Comparison of ENCODE assay signal across 7 mouse cellular contexts in genomic region chr6:99265945-99266656, GRCm38 (mm10).
DNase-seq lines count a peak whose midpoint lies in the region; ATAC-seq and TF ChIP-seq lines count a peak whose summit lies in the region.

No protein-coding gene starts in this region.

- H3K27me3 ChIP-seq in heart, embryonic 15.5 days = no peaks in the 10 kb centered on the region
- no peaks in the 10 kb centered on the region for H3K27me3 ChIP-seq in kidney, postnatal 0 days (ENCODE audit: insufficient read depth, low read length)

- H3K27ac ChIP-seq in brown adipose tissue, adult 24 weeks (replicated peaks; ENCODE audit: low read depth, low read length) = peak overlapping the region; percentile 35
- peak overlapping the region; percentile 91 for H3K27ac ChIP-seq in heart, embryonic 15.5 days
- H3K27ac ChIP-seq in kidney, postnatal 0 days = peak overlapping the region; percentile 68

- peak overlapping the region; percentile 38 for H3K4me3 ChIP-seq in brown adipose tissue, adult 24 weeks (ENCODE audit: insufficient read depth, low read depth, low read length)
- peak overlapping the region; percentile 38 for H3K4me3 ChIP-seq in heart, embryonic 15.5 days
- no peak overlapping the region for H3K4me3 ChIP-seq in kidney, postnatal 0 days (replicated peaks; ENCODE audit: low read depth, low read length)

- peak; percentile 47 for DNase-seq in Muller cell, postnatal 12 days (ENCODE audit: inconsistent ontology term)
- no peak for DNase-seq in kidney, postnatal 0 days (ENCODE audit: low spot score)
- peak; percentile 65 for DNase-seq in lung, postnatal 14 days
- peak; percentile 15 for DNase-seq in right cerebral cortex, postnatal 25 days
- DNase-seq in cerebellum, adult 11 months = no peak

- no peak for TF ChIP-seq CTCF in kidney, postnatal 0 days (IDR thresholded peaks at IDR 0.05; ENCODE audit: low read depth)

- H3K9ac ChIP-seq in heart, embryonic 15.5 days = peak overlapping the region; percentile 49
- H3K9ac ChIP-seq in kidney, postnatal 0 days (ENCODE audit: low read depth, low read length) = no peak overlapping the region

- H3K4me1 ChIP-seq in brown adipose tissue, adult 24 weeks (ENCODE audit: control insufficient read depth, insufficient read depth, insufficient read length, low read length) = peaks cover 20% of the 10 kb centered on the region
- peaks cover 49% of the 10 kb centered on the region for H3K4me1 ChIP-seq in heart, embryonic 15.5 days (replicated peaks)
- peaks cover 18% of the 10 kb centered on the region; the same call in 1 of the 2 replicates for H3K4me1 ChIP-seq in kidney, postnatal 0 days (replicated peaks; ENCODE audit: insufficient read depth, low read length)

- H3K36me3 ChIP-seq in heart, embryonic 15.5 days = no peaks in the 10 kb centered on the region
- no peaks in the 10 kb centered on the region for H3K36me3 ChIP-seq in kidney, postnatal 0 days (ENCODE audit: insufficient read depth, low read length)

- 23% methylated on average over 13 of the region's 13 CpGs for WGBS in heart, embryonic 15.5 days
- WGBS in kidney, postnatal 0 days = 37% methylated on average over 13 of the region's 13 CpGs

- H3K4me2 ChIP-seq in heart, embryonic 15.5 days = peak overlapping the region; percentile 63
- H3K4me2 ChIP-seq in kidney, postnatal 0 days (ENCODE audit: low read length) = peak overlapping the region; percentile 25

- peak; percentile 72 for ATAC-seq in heart, embryonic 15.5 days (replicated peaks; ENCODE audit: insufficient number of reproducible peaks, insufficient read depth, low FRiP score, low read depth)
- peak; percentile 75 for ATAC-seq in kidney, postnatal 0 days (replicated peaks; ENCODE audit: low FRiP score, low read depth)

- no peaks in the 10 kb centered on the region for H3K9me3 ChIP-seq in heart, embryonic 15.5 days (replicated peaks)
- no peaks in the 10 kb centered on the region for H3K9me3 ChIP-seq in kidney, postnatal 0 days (replicated peaks; ENCODE audit: low read length)

Comparison
In these comparisons a context has a peak if more than half of its experiments do, and no peak if none do; other contexts are left out.
1. DNase-seq: peak in Muller cell, postnatal 12 days (single experiment), lung, postnatal 14 days (single experiment) and right cerebral cortex, postnatal 25 days (single experiment); none in kidney, postnatal 0 days (single experiment) and cerebellum, adult 11 months (single experiment).
2. H3K27ac ChIP-seq: peak in every context shown above with its lines; median percentile 91 in heart, embryonic 15.5 days; 68 in kidney, postnatal 0 days; 35 in brown adipose tissue, adult 24 weeks.